Mouse (Mus musculus) liver, adult 10 weeks (tissue): ENCODE results near the gene Spef2. TPM values are rescaled to one million over a fixed set of nuclear protein-coding genes. Genes with fewer than 3 reads are reported as not detected.

Source experiments
- polyA plus RNA-seq: library from polyadenylated mRNA; stranded (reverse); fragments of 350-450 nt; fragmentation: Illumina TruSeq; extraction: RNeasy Lipid Tissue Mini Kit (QIAGEN cat#74804); gene quantifications from one replicate; pipeline ENCODE4 v1.2.3, GENCODE M21; 2014; ENCODE audit warnings: low read depth, low replicate concordance

Spef2 gene
- not detected for polyA plus RNA-seq

GRCm38 (mm10) chr15:9748359-9749102 lies at the start of gene Spef2:
Gene Spef2 (minus strand): TSS chr15:9748868.

DNA sequence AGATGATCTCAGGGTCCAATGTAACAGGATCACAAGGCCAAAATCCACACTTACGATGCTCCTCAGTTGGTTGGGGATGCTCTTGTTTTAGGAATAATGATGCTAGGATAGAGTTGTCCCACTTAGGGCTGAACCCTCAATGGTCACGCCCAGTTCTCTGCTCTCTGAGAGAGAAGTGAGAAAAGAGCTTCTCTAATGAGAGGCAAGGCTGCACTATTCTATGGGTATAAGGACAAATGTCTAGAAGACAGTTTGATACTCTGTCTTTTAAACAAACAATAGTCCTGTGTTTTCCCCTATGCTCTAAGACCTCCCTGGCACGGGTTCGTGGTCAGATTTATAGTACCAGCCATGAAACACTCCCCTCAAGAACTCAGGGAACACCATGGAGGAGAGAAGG lies 218.6 kb downstream of the Spef2 start, which contains the start of gene Il7r:
Gene Il7r (minus strand): TSS at position 101 of the 400 bp plus-strand sequence.

Other genes with a start within 250 kb of the Spef2 start
- 0.77 TPM for gene Il7r, start 218.7 kb downstream of the Spef2 start, polyA plus RNA-seq